Mouse (Mus musculus): ENCODE measurements at regions not wholly inside any gene's neighbourhood (a gene's known extent, or its start where the extent isn't known, plus 50 kb on each side); places are given as distances from the start of the nearest gene placed in this dataset.
A peak's percentile ranks its signal among the peaks of the same experiment; 100 is the strongest.

DNA sequence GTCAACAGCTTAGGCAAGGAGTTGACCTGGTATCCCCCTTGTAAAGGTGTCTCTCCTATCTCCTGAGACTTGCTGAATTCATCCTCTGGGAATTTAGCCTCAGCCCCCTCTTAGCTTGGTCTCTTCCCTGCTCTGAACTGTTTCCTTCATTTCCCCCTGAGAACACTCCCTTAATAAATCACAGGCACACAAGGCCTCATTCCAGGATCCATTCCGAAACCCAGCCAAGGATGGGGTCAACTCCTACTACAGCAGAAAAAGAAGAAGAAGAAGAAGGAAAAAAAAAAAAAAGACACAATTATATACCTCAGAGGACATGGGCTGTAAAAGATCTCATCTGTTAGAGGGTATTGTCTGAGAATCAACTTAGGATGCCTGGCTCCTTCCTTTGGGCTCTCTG, 108.6 kb upstream of the Mgme1 start:
- TF ChIP-seq POLR2A (IDR thresholded peaks at IDR 0.05; ENCODE audit: control insufficient read depth, low read depth, low read length) (no peak), CTCF (IDR thresholded peaks at IDR 0.05; ENCODE audit: control insufficient read depth, insufficient read depth, insufficient replicate concordance, low read depth, low read length) (no peak)
- no peaks in the 10 kb centered on the region for H3K36me3 ChIP-seq (ENCODE audit: control insufficient read depth, insufficient read depth, low read length)
- H3K27me3 ChIP-seq (ENCODE audit: control insufficient read depth, insufficient read depth, low read length): no peaks in the 10 kb centered on the region
- no peak overlapping the region for H3K27ac ChIP-seq (ENCODE audit: control insufficient read depth, insufficient read depth, low read depth, low read length)
- peaks cover 6% of the 10 kb centered on the region for H3K4me1 ChIP-seq (ENCODE audit: control insufficient read depth, insufficient read depth, low read length)
- H3K4me3 ChIP-seq (ENCODE audit: control insufficient read depth, low read depth, low read length): no peak overlapping the region

DNA sequence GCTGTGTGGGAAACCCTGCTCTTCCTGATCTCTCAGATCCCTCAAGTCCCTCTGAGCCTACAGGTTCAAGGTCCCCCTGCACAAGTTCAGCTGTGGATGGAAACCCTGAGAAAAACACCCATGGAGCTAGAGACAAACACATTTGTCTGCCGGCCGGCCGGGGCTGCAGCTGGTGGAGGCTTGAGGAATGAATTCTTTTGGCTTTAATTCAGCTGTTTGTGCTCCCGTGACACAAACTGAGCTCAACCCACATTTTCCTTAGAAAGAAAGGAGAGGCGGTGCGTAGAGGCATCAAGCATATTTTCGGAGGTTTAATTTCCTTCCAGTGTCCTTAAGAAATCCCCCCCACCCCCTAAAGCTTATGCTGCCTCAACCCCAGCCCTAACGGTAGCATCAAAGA, 106.4 kb upstream of the Mgme1 start:
- H3K4me3 ChIP-seq (ENCODE audit: control insufficient read depth, low read depth, low read length): no peak overlapping the region
- no peaks in the 10 kb centered on the region for H3K36me3 ChIP-seq (ENCODE audit: control insufficient read depth, insufficient read depth, low read length)
- H3K27me3 ChIP-seq (ENCODE audit: control insufficient read depth, insufficient read depth, low read length): no peaks in the 10 kb centered on the region
- no peak for TF ChIP-seq POLR2A (IDR thresholded peaks at IDR 0.05; ENCODE audit: control insufficient read depth, low read depth, low read length)
- TF ChIP-seq CTCF (IDR thresholded peaks at IDR 0.05; ENCODE audit: control insufficient read depth, insufficient read depth, insufficient replicate concordance, low read depth, low read length): no peak
- H3K4me1 ChIP-seq (ENCODE audit: control insufficient read depth, insufficient read depth, low read length): peaks cover 6% of the 10 kb centered on the region
- peak overlapping the region; percentile 56; the same call in 1 of the 2 replicates for H3K27ac ChIP-seq (ENCODE audit: control insufficient read depth, insufficient read depth, low read depth, low read length)

DNA sequence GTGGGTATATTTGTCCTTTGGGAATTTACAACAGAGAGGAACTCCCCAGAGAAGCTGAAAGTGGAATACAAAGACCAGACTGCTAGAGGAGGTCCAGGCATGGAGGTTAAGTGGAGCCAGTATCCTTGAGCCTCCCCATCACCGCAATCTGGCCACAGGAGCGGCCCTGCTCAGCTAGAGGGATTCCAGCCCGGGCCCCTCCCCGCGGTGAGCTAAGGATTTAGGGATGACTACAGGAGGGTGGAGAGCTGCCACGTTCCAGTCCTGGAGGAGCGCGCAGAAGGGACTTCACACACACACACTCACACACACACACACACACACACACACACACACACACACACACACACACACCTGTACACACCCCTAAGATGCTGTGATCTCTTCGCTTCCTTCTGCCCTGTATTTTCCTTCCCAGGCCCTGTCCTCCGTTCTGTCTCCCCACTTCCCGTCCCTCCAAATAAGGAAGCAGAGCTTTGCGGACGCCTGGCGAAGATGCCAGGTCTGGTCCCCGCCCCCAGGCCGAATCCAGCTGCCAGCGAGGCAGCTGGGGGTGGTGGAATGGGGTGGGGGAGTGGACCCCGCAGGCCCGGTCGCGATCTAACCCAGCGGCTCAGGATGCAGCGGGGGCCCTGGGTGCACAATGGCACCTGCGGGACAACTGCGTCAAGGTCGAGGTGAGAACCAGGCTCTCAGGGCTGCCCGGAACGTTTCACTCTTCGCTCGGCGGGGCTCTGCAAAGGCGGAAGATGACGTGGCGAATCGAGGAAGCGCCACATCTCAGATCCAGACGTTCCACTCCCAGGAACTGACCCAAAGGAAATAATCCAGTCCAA, 105.3 kb upstream of the Mgme1 start:
- Histone ChIP-seq H3K27me3 (ENCODE audit: control insufficient read depth, insufficient read depth, low read length) (no peaks in the 10 kb centered on the region), H3K27ac (ENCODE audit: control insufficient read depth, insufficient read depth, low read depth, low read length) (peak overlapping the region; percentile 83), H3K4me3 (ENCODE audit: control insufficient read depth, low read depth, low read length) (peak overlapping the region; percentile 84), H3K36me3 (ENCODE audit: control insufficient read depth, insufficient read depth, low read length) (no peaks in the 10 kb centered on the region), H3K4me1 (ENCODE audit: control insufficient read depth, insufficient read depth, low read length) (peaks cover 6% of the 10 kb centered on the region)
- TF ChIP-seq CTCF (IDR thresholded peaks at IDR 0.05; ENCODE audit: control insufficient read depth, insufficient read depth, insufficient replicate concordance, low read depth, low read length) (no peak), POLR2A (IDR thresholded peaks at IDR 0.05; ENCODE audit: control insufficient read depth, low read depth, low read length) (no peak)

DNA sequence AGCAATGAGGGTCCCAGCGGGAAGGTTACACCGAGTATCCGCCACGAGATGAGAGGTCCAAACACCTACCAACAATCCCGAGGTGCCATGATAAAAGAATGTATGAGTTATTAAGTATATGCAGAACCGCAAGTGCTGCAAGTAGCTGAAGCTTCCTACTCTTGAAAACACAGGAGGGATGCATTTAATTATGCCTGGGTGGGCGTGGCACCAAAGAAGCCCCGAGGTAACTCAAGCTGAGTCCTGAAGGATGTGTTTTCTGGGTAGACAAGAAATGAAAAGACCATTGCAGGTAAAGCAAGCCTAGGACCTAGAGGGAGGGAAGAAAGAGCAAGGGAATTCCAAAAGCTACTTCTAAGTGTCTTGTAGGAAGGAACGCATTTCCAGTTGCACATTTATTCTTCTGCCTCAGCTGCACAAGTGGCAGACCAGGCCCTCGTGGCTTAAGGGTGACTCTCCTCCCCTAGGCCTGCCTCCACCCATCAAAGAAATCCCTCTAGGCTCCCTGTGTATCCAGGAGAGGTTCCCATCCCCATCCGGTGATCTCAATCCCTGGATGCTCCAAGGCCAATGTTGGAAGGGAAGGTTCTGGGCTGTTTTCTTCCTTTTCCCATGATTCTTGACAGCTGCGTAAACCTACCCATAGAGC, 104.2 kb upstream of the Mgme1 start:
- Histone ChIP-seq H3K27me3 (ENCODE audit: control insufficient read depth, insufficient read depth, low read length) (no peaks in the 10 kb centered on the region), H3K27ac (ENCODE audit: control insufficient read depth, insufficient read depth, low read depth, low read length) (peak overlapping the region; percentile 69), H3K4me1 (ENCODE audit: control insufficient read depth, insufficient read depth, low read length) (peaks cover 6% of the 10 kb centered on the region), H3K36me3 (ENCODE audit: control insufficient read depth, insufficient read depth, low read length) (no peaks in the 10 kb centered on the region), H3K4me3 (ENCODE audit: control insufficient read depth, low read depth, low read length) (peak overlapping the region; percentile 49)
- TF ChIP-seq POLR2A (IDR thresholded peaks at IDR 0.05; ENCODE audit: control insufficient read depth, low read depth, low read length) (no peak), CTCF (IDR thresholded peaks at IDR 0.05; ENCODE audit: control insufficient read depth, insufficient read depth, insufficient replicate concordance, low read depth, low read length) (no peak)

DNA sequence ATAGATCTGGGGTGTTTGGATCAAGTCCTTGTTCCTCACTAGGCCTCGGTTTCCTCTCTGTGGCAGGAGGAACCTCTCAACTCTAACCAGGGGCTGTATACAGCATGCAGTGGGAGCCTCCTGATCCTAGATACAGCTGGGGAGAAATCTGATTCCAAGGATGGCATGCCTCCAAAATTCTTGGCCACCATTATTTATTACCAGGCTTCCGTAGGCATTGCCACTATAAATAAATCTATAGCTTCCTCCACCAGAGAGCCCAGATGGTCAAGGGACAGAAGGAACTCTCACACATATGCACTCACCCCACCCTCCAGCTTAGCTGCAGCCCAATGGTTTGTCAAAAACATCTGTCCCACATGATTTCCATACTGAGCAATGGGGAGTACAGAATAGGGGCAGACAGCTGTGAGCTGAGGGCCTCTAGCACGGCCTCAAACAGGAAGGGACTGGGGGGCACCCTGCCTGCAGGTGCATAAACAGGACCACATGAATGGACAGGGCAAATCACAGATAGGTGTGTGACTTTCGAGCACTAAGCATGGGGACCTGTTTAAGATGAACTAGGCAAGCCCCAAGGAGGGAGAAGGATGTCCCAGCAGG, 100.8 kb upstream of the Mgme1 start:
- no peaks in the 10 kb centered on the region for H3K36me3 ChIP-seq (ENCODE audit: control insufficient read depth, insufficient read depth, low read length)
- H3K4me3 ChIP-seq (ENCODE audit: control insufficient read depth, low read depth, low read length): no peak overlapping the region
- TF ChIP-seq POLR2A (IDR thresholded peaks at IDR 0.05; ENCODE audit: control insufficient read depth, low read depth, low read length) (no peak), CTCF (IDR thresholded peaks at IDR 0.05; ENCODE audit: control insufficient read depth, insufficient read depth, insufficient replicate concordance, low read depth, low read length) (no peak)
- H3K27me3 ChIP-seq (ENCODE audit: control insufficient read depth, insufficient read depth, low read length): no peaks in the 10 kb centered on the region
- peaks cover 10% of the 10 kb centered on the region for H3K4me1 ChIP-seq (ENCODE audit: control insufficient read depth, insufficient read depth, low read length)
- no peak overlapping the region for H3K27ac ChIP-seq (ENCODE audit: control insufficient read depth, insufficient read depth, low read depth, low read length)

DNA sequence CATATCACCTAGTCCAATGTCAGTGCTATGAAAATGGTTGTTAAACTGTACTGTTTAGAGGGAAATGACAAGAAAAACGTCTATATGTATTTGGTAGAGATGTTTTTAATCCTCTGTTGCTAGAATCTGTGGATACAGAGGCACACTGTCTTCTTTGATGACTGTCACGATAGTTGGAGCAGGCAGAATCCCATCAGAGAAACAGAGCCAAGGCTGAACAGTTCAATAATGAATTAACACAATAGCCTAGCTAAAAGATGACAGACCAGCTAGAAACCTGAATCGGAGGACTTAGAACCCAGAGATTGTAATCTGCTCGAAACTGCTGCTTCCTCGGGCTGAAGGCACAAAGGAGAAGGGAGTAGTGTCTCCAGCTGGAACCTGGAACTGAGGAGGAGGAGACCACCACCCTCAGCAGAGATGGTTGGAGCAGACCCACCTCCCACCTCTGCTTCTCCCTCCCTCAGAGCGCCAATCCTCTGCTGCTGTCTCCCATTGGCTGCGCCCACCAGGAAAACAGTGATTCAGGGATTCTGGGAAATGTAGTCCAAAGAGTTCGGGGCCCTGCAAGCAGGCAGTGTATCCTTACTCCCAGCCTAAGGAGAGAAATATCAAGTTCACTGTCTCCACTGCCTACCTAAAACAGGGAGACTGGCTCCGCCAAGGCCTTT, 98.2 kb upstream of the Mgme1 start:
- H3K27ac ChIP-seq (ENCODE audit: control insufficient read depth, insufficient read depth, low read depth, low read length): no peak overlapping the region
- H3K4me1 ChIP-seq (ENCODE audit: control insufficient read depth, insufficient read depth, low read length): peaks cover 5% of the 10 kb centered on the region
- no peaks in the 10 kb centered on the region for H3K27me3 ChIP-seq (ENCODE audit: control insufficient read depth, insufficient read depth, low read length)
- H3K4me3 ChIP-seq (ENCODE audit: control insufficient read depth, low read depth, low read length): peak overlapping the region; percentile 56
- H3K36me3 ChIP-seq (ENCODE audit: control insufficient read depth, insufficient read depth, low read length): no peaks in the 10 kb centered on the region
- TF ChIP-seq POLR2A (IDR thresholded peaks at IDR 0.05; ENCODE audit: control insufficient read depth, low read depth, low read length): no peak
- no peak for TF ChIP-seq CTCF (IDR thresholded peaks at IDR 0.05; ENCODE audit: control insufficient read depth, insufficient read depth, insufficient replicate concordance, low read depth, low read length)

All from testis, adult 2 months (tissue).